Mouse (Mus musculus) embryo, embryonic 11 days (tissue): ENCODE measurements around the gene Sppl2a.
"Not testable (repeated sequence)": the region's sequence is repeated elsewhere in the genome, so short reads cannot be mapped to it uniquely, and the experiment has no call there.

Experiments
- DNase-seq: peaks from one replicate; pipeline ENCODE4 v3.0.0-alpha.2; 2015

Sppl2a gene

DNA sequence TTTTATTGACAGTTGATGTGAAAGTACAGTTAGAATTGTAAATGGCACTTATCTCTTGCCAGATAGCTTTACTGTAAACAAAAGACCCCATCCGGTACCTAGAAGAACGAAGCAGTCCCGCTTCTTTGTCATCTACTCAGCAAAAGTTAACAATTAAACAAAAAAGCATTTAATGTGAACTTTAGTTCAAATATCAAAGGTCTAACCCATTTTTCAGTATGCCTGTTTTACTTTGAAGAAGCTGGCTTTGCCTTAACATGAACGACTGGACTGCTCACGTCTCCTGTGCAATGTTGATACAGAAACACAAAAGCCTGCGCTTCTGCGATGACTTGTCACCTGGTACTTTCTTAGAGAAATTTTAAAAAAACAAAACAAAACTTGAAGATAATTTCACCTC is 40.7 kb downstream of the Sppl2a start:
- no peak for DNase-seq

DNA sequence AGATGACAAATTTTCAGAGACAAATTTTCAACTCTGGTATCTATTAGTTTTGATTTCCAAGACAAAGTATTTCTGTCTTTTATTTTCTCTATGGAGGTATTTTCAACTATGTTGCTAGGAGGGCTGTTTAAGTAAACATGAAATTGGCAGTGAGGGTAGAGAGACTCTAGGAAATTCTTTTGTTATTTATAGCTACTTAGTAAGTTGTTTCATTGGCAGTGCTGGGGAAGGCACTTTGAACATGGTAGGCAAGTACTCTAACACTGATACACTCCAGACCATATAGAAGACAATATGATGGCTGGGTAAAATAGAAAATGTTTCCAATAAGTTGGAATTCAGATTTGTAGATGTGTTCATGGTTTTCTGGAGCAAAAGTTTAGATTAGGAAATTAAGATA is 41.3 kb downstream of the Sppl2a start:
- DNase-seq, result no peak

DNA sequence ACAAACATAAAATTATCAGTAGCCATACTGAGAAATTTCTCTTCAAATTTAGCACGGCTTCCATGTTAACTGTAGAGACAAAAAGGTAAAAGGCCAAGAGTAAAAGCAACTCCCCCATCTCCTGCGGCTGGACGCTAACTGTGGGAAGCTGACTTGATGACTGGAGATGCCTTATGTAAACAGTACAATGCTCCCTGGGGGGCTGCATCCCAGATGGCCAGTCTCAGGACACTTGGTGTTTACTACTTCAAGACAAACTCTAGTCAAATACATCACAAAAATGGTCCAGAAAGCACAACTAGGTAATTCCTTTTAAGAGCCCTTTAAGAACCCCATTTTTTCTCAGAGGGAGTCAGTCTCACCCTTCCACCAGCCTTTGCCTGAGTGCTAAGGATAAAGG is 45.9 kb downstream of the Sppl2a start:
- no peak for DNase-seq

DNA sequence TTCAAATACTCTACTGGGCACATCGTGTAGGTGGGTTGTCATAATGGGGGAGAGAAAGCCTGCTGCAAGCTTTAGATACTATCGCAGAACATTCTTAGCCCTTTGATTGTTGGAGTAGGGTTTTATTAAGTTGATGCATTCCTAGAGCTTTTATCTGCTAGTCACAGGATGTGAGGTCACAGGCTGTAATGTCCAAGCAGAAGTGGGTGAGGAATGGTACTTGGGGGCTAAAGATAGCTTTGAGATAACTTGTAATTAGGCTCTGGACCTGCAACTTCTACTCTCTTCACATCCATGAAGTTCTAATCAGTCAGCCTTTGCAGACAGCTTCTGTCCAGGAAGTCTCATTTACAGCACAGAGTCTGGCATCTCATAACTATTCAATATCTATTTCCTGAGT is 47.2 kb downstream of the Sppl2a start:
- DNase-seq, result no peak

DNA sequence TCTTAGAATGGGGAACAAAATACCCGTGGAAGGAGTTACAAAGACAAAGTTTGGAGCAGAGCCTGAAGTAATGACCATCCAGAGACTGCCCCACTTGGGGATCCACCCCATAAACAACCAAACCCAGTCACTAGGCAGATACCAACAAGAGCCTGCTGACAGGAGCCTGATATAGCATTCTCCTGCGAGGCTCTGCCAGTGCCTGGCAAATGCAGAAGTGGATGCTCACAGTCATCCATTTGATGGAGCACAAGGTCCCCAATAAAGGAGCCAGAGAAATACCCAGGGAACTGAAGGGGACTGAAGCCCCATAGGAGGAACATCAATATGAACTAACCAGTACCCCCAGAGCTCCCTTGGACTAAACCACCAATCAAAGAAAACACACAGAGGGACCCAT is 50.3 kb downstream of the Sppl2a start:
- DNase-seq, result not testable (repeated sequence)

DNA sequence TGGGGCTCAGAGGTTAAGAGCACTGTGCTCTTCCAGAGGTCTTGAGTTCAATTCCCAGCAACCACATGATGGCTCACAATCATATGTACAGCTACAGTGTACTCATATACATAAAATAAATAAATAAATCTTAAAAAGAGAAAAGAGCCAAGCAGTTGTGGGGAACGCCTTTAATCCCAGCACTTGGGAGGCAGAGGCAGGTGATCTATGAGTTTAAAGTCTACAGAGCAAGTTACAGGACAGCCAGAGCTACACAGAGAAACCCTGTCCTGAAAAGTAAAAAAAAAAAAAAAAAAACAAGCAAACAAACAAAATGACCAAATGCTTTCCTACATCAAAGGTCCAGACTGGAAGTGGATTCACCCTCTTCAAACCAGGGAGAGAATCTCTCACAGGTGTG is 55.0 kb downstream of the Sppl2a start:
- no peak for DNase-seq

DNA sequence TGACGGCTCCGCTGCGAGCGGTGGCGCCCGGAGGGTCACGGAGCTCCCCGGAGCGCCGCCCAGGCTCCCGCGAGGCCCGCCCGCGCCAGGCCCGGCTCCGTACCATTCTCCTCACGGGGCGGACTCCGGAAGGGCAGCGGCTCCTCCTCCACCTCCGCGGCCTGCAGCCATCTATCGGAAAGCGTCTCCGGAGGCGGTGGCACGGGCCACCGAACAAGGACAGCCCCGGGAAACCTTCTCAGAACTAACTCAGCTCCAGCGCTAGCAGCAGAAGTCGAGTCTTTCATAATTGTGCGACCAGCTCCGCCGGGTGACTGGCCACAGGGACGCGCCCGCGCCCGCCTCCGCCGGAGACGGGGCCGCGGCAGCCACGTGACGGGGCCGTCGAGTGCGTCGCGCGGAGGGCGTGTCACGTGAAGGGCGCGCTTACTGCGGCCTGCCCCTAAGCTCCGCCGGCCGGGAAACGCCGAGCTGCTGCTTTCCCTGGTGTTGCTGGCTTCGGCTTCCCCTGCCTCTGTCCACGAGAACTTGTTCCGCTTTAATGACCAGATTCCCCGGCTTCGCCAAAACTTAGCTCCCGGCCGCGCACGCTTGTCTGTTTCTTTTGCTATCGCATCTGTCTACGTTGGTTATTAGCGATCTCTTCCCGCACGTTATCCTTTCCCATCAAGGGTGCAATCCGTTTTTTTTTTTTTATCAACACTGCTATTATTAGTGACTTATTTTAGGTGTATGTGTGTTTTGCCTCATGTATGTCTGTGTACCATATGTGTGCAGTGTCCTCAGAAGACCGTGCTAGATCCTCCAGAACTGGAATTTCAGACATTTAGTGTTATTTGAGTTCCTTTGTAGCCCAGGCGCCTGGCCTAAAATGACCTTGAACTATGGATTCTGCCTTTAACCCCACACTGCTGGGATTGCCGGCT is 56.9 kb downstream of the Sppl2a start, which contains the start of gene Trpm7:
Trpm7 (minus strand) TSS at position 360 of the 926 bp plus-strand sequence.
- DNase-seq, result peak; percentile 98

DNA sequence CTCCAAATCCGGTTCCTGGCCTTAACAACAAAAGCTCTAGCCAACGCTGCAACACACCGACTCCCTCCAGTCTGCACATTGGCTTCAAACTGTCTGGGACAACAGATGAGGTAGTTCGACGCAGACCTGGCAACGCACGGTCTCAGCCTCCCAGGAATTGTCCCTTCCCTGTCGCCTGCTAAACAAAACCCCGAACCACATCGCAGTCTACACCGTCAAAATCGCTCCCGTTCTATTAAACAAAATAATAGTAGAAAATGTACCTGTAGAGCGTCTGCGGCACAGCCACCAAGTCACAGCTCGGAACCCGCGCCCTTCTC is 57.6 kb downstream of the Sppl2a start:
- DNase-seq, result peak; percentile 54

DNA sequence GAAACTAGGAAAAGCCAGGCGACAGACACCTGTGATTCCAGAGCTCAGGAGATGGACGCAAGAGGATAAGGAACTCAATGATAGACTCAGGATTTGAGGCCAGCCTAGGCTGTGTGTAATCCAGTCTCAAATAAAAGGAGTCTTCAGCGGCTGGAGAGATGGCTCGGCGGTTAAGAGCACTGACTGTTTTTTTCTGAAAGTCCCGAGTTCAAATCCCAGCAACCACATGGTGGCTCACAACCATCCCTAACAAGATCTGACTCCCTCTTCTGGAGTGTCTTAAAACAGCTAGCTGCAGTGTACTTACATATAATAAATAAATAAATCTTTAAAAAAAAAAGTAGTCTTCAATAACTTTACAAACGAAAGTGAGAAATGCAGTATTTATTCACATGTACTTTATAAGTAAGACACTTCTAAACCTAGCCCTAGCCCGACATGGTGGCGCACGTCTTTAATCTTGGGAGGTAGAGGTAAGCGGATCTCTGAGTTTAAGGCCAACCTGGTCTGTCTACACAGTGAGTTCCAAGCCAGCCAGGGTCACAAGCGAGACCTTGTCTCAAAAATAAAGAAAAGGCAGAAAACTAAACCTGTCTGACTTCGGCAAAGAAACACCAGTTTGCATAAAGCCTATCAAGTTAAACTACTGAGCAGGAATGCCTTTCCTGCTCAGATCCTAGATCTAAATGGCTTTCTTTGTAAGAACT is 58.1 kb downstream of the Sppl2a start:
- DNase-seq, result peak; percentile 8

DNA sequence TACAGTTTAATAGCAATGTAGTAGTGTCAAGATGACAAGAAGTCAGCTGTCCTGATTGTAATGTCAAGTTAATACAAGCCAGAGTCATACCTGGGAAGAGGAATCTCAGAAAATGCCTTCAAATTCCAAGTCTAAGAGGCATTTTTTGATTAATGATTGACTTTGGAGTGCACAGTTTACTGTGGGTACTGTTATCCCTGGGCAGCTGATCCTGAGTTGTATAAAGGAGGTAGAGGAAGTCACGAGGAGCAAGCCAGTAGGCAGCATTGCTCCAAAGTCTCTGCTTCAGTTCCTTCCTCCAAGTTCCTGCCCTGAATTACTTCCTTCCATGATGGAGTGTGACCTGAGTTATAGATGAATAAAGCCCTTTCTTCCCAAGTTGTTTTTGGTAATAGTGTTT is 66.7 kb downstream of the Sppl2a start:
- DNase-seq, result no peak

DNA sequence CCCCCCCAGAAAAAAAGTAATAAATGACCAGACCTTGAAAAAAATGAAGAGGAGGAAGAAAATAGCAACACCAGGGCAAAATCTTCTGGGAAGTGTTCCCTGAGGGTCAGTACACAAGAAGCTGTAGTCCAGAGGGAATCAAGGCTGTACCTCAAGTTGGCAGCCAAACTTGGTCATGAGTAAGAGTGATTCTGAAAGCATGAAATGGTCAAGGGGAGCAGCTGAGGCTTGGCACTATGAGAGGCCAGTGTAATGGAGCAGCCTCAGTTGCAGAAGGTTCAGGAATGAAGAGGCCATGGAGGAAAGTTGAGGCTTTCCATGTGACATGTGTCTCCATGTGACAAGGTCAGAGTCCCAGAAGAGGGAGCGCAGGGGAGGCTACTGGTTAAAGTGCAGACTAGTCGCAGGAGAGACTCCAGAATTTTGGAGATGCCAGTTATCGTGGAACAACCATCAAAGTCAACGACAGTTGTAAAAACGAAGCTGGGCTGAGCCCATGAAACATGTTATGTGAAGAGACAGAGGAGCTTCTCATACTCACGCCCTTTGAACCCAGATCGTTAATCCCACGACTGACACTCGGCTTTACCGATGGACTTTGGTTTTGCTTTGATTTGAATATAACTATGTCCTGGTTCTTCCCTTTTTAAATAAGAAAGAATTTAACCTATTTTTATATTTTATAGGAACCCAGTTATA is 67.4 kb downstream of the Sppl2a start:
- no peak for DNase-seq

DNA sequence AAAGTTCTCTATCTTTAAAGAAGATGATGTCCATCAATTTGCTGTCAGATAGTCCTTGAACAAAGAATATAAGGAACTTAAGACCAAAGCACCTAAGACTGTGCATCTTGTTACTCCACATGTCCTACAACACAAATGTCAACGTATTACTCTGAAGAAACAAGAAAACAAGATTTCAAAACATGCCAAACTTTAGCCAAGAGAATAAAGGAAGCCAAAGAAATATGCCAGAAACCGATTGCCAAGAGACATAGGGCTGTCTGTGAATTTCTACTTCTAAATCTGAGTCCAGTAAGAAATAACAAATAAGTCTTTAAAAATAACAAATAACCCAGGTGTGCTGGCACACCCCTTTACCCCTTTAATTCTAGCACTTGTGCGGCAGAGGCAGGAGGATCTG is 68.0 kb downstream of the Sppl2a start:
- DNase-seq, result no peak

DNA sequence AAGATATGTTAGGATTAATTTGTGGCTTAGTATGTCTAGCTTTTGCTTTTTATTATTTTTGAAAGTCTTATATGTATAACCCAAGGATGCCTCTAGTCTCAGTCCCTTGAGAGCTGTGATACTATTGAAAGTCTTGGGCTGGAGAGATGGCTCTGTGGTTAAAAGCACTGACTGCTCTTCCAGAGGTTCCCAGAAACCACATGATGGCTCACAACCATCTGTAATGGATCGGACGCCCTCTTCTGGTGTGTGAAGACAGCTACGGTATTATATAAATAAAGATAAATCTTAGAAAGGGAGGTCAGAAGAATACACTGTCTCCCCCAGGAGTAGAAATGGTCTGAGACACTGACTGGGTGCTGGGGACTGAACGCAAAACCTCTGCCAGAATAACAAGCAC is 88.3 kb downstream of the Sppl2a start:
- no peak for DNase-seq
